Mouse (Mus musculus) kidney, embryonic 15.5 days (tissue): Measurements from ENCODE around the gene Nln. TPM values are rescaled to one million over a fixed set of nuclear protein-coding genes. Genes with fewer than 3 reads are reported as not detected.
A peak's percentile ranks its signal among the peaks of the same experiment; 100 is the strongest.

ENCODE experiments used
- ATAC-seq: fragments of 200-750 bp; cut with Nextera tagmentation; replicated peaks from 2 replicates; pipeline ENCODE4 v1.8.0; 2017; ENCODE audit warnings: moderate TSS enrichment; ENCODE audit not compliant: low FRiP score
- H3K27ac ChIP-seq: fragments of 300-500 bp; sonication (generic); 2 replicates; pipeline ENCODE4 v1.5.1; 2015; ENCODE audit warnings: mild to moderate bottlenecking, inconsistent platforms
- H3K27me3 ChIP-seq: fragments of 300-500 bp; sonication (generic); 2 replicates; pipeline ENCODE4 v1.6.1; 2015; ENCODE audit warnings: inconsistent platforms
- H3K36me3 ChIP-seq: fragments of 300-500 bp; sonication (generic); 2 replicates; pipeline ENCODE4 v1.6.1; 2015; ENCODE audit warnings: inconsistent platforms
- H3K4me1 ChIP-seq: fragments of 300-500 bp; sonication (generic); 2 replicates; pipeline ENCODE4 v1.6.1; 2015; ENCODE audit warnings: inconsistent platforms
- H3K4me2 ChIP-seq: fragments of 300-500 bp; sonication (generic); 2 replicates; pipeline ENCODE4 v1.6.1; 2015; ENCODE audit warnings: moderate library complexity, mild to moderate bottlenecking, inconsistent platforms
- H3K4me3 ChIP-seq: fragments of 300-500 bp; sonication (generic); replicated peaks from 2 replicates; pipeline ENCODE4 v1.5.1; 2015; ENCODE audit warnings: mild to moderate bottlenecking, inconsistent platforms
- H3K9ac ChIP-seq: fragments of 300-500 bp; sonication (generic); 2 replicates; pipeline ENCODE4 v1.6.1; 2015; ENCODE audit warnings: mild to moderate bottlenecking, inconsistent platforms
- H3K9me3 ChIP-seq: fragments of 300-500 bp; sonication (generic); replicated peaks from 2 replicates; pipeline ENCODE4 v1.6.1; 2016; ENCODE audit warnings: inconsistent platforms
- WGBS: fragments of 180-500 bp; shearing (Covaris S2); methylation state at CpG from one replicate; pipeline ENCODE4 v1.1.7; 2015; ENCODE audit warnings: mixed read lengths; 5-methylcytosine and 5-hydroxymethylcytosine counted together
- polyA plus RNA-seq: library from polyadenylated mRNA; unstranded; fragments of >200 nt; fragmentation: Nextera tagmentation; extraction: Ambion mirVana; gene quantifications from 2 replicates; pipeline ENCODE4 v1.2.1, GENCODE M21; 2015

The Nln gene
- polyA plus RNA-seq, result 16.1 and 18.6 TPM in 2 replicates

DNA sequence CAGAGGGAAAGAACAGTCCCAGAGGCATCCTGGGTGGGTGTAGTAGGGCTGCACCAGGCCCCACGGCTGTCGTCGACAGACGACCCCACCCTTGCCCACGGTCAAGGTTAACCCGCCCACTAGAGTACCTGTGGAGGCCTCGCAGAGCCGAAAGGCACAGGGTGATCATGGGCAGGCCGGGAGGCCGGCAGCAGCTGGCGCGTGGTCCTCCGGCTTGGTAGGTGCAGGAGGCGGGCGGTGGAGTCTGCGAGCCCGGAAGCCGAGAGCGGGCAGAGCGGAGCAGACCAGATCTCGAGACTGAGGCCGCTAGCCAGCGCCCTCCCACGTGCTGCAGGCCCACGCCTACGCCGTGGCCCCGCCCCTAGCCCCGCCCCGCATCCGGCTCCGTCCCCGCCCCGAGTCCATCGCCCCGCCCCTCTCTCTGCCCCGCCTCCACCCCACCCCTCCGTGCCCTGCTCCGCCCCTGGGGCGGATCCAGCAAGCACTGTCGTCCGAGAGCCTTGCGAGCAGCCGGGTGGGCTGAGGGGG, at the start of gene Nln, which contains the start of gene Sgtb:
Gene Nln (minus strand): TSS at position 327 of the 528 bp plus-strand sequence.
Gene Sgtb (plus strand): TSS at position 454 of the 528 bp plus-strand sequence.
- Histone ChIP-seq H3K4me1 (peaks cover 21% of the 10 kb centered on the region), H3K27ac (peak within 1 kb of the TSS; percentile 76), H3K27me3 (no peaks in the 10 kb centered on the region), H3K4me3 (peak within 1 kb of the TSS; percentile 93), H3K9ac (peak within 1 kb of the TSS; percentile 71), H3K9me3 (0 out of 2 replicates have a peak, but pooled peaks cover under 1% of the 10 kb centered on the region), H3K36me3 (no peaks in the 10 kb centered on the region; the same call in 1 of the 2 replicates), H3K4me2 (peak within 1 kb of the TSS; percentile 98)
- ATAC-seq, result peak; percentile 98
- WGBS, result under 1% methylated on average over 31 of the region's 44 CpGs

DNA sequence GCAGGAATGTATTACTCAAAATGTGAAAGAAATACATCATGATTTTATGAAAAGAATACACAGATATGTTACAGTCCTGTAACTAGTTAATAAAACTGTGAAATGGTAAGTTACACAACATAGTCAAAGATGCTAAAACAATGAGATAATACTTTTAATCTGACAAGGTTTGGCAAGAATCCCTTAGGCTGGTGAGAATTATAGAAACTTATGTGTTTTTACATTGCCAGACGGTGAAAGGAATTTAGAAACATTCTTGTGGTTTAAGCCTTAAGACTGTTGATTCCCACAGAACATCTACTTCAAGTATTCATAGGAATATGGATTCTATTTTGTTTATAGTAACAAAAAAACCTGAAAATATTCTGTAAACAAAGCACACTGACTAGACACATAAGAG, 46.3 kb upstream of the Nln start:
- H3K27me3 ChIP-seq, result no peaks in the 10 kb centered on the region
- no peak for ATAC-seq
- WGBS, result 82% methylated on average over 1 of the region's 1 CpGs

DNA sequence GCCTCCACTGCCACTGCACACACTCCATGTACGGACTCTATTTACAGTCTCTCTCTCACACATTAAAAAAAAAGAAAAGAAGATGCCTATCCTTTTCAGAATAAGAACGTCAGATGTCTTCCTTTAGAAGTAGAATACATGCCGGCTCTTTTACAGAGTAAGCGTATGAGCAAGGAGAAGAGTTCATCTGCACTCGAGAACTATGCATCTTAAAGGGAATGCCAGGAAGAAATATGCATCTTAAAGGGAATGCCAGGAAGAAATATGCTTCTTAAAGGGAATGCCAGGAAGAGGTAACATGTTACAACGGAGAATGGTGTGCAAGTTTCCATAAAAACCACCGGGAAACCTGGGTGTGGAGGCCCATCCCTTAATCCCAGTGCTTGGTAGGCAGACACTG, 45.7 kb upstream of the Nln start:
- Histone ChIP-seq H3K27ac (no peak overlapping the region), H3K4me2 (no peak overlapping the region), H3K4me3 (no peak overlapping the region), H3K9ac (no peak overlapping the region), H3K9me3 (no peaks in the 10 kb centered on the region), H3K27me3 (no peaks in the 10 kb centered on the region), H3K36me3 (peaks cover 61% of the 10 kb centered on the region), H3K4me1 (no peaks in the 10 kb centered on the region)
- no peak for ATAC-seq
- WGBS, result 91% methylated on average over 7 of the region's 7 CpGs

More for the DNA sequence above, 46.3 kb upstream of the Nln start:
- Histone ChIP-seq H3K4me1 (no peaks in the 10 kb centered on the region), H3K9me3 (no peaks in the 10 kb centered on the region), H3K27ac (no peak overlapping the region), H3K4me2 (no peak overlapping the region), H3K9ac (no peak overlapping the region), H3K36me3 (peaks cover 63% of the 10 kb centered on the region), H3K4me3 (no peak overlapping the region)

DNA sequence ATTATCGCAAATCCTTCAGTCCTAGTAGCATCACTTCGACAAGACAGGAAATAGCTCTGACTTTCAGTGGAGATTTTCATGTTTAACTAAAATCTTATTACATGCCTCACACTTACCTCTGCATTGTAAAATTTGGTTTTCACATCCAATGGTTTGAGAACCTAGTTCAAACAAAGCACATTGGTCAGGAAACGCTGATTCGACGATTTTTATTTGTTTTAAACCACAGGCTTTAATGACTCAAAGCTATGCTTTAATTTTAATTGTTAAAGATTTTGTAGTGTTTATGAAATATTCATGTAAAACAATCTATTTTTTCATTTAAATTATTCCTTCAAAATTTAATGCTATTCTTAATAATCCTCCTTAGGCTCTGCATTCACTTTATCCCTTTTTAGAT, 44.8 kb upstream of the Nln start:
- Histone ChIP-seq H3K4me2 (no peak overlapping the region), H3K9ac (no peak overlapping the region), H3K4me3 (no peak overlapping the region), H3K27me3 (no peaks in the 10 kb centered on the region), H3K9me3 (no peaks in the 10 kb centered on the region), H3K27ac (no peak overlapping the region), H3K36me3 (peaks cover 60% of the 10 kb centered on the region), H3K4me1 (no peaks in the 10 kb centered on the region)
- WGBS, result 95% methylated on average over 5 of the region's 5 CpGs
- no peak for ATAC-seq

DNA sequence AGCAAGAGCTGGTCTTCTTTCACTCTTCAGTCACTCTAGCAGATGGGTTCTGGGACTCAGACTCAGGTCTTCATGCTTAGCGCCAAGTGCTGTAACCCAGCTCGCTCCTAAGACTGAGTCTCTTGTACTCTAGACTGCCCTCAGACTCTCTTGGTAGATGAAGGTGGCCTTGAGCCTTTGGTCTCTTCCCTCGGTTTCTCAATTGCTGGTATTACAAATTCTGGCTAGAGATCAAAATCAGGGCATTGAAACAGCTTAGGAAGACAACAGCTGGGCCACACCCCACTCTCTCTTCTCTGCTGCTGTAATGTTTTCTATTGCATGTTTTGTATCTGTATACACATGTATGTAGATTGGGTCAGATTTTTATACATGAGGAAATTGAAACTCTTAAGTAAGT, 36.2 kb upstream of the Nln start:
- no peaks in the 10 kb centered on the region for H3K27me3 ChIP-seq
- no peak overlapping the region for H3K4me3 ChIP-seq
- H3K9me3 ChIP-seq, result no peaks in the 10 kb centered on the region
- no peak overlapping the region for H3K4me2 ChIP-seq
- 92% methylated on average over 3 of the region's 3 CpGs for WGBS
- H3K9ac ChIP-seq, result no peak overlapping the region
- H3K27ac ChIP-seq, result no peak overlapping the region
- no peak for ATAC-seq
- H3K36me3 ChIP-seq, result peaks cover 89% of the 10 kb centered on the region
- H3K4me1 ChIP-seq, result no peaks in the 10 kb centered on the region

DNA sequence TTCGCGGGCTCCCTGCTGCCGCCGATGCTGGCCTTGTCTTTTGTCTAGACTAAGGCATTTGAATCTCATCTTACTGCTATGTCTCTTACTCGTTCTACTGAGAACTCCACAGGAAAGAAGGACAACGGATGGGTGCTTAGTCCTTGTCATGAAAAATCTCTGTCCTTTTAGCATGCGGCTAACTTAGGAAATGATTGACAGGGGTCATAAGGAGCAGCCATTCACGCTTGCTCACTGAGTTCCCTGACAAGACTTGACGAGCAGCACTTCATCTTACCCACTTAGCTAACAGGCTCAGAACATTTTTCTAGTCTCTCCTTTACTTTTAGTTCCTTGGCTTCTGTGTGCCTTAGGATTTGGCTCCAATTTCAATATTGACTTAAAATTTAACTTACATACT, 35.5 kb upstream of the Nln start:
- H3K4me2 ChIP-seq, result no peak overlapping the region
- H3K4me3 ChIP-seq, result no peak overlapping the region
- 79% methylated on average over 9 of the region's 9 CpGs for WGBS
- H3K9me3 ChIP-seq, result no peaks in the 10 kb centered on the region
- no peaks in the 10 kb centered on the region for H3K27me3 ChIP-seq
- H3K36me3 ChIP-seq, result peaks cover 93% of the 10 kb centered on the region
- no peak for ATAC-seq
- no peak overlapping the region for H3K27ac ChIP-seq
- H3K4me1 ChIP-seq, result no peaks in the 10 kb centered on the region
- H3K9ac ChIP-seq, result no peak overlapping the region

DNA sequence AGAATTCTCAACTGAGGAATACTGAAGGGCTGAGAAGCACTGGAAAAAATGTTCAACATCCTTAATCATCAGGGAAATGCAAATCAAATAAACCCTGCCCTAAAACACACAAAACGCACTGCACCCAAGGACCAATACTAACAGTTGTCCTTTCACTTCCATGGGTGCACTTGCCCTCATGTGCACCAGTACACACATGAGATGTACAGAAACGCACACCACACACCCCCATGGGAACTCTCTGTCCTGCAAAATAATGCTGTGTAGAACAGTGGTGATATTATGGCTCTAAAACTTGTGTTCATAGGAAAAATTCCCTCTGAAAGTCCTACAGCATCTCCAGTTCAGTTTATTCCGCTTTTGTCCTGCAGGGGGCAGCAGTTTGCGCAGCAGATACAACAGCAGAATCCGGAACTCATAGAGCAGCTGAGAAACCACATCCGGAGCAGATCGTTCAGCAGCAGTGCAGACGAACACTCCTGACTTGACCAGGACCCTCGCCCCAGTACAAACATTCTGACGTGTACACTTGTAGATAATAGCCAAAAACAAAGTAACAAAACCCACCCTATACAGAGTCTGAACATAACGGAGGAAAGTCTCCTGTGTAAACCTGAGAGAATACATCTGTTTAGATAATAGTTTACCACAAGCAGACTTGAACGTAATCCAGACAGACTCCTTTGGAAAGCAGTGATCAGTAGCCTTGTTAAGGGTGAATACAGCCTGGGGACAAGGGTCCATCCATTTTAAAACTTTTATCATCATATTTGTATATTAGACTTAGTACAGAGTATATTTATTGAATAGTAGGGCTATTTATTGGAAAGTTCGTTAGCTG, 30.2 kb upstream of the Nln start:
- Histone ChIP-seq H3K4me2 (0 out of 2 replicates have a peak overlapping the region, but pooled peaks have one; percentile 16), H3K4me1 (no peaks in the 10 kb centered on the region), H3K4me3 (no peak overlapping the region), H3K9ac (no peak overlapping the region), H3K36me3 (peaks cover 58% of the 10 kb centered on the region), H3K27me3 (no peaks in the 10 kb centered on the region), H3K9me3 (no peaks in the 10 kb centered on the region), H3K27ac (no peak overlapping the region)
- ATAC-seq, result 0 out of 2 replicates have a peak, but pooled peaks have one; percentile 46
- 44% methylated on average over 13 of the region's 13 CpGs for WGBS

DNA sequence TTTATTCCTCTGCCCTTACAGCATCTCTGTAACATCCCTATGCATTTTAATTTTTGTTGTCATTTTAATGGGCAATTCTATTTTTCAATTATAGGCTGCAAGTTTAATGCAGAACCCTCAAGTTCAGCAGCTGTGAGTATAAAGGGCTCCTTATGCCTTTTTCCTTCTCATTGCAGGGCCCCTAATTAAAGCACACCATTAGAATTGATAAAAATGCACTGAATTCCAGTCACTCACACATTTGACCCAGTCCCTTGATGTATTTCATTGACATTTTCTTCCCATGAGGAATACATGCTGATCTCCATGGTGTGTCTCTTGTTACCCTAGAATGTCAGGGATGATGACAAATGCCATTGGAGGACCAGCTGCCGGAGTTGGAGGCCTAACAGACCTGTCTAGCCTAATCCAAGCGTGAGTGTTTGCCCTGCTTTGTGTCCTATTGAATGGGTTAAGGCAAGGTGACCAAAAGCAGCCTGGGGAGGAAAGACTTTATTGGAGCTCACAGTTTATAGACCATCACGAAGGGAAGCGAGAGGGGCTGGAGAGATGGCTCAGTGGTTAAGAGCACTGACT, 25.2 kb upstream of the Nln start:
- Histone ChIP-seq H3K9ac (no peak overlapping the region), H3K36me3 (peaks cover 28% of the 10 kb centered on the region), H3K27ac (no peak overlapping the region), H3K4me1 (no peaks in the 10 kb centered on the region), H3K9me3 (no peaks in the 10 kb centered on the region), H3K4me3 (no peak overlapping the region), H3K4me2 (no peak overlapping the region), H3K27me3 (no peaks in the 10 kb centered on the region)
- no peak for ATAC-seq
- WGBS, result 87% methylated on average over 4 of the region's 4 CpGs

DNA sequence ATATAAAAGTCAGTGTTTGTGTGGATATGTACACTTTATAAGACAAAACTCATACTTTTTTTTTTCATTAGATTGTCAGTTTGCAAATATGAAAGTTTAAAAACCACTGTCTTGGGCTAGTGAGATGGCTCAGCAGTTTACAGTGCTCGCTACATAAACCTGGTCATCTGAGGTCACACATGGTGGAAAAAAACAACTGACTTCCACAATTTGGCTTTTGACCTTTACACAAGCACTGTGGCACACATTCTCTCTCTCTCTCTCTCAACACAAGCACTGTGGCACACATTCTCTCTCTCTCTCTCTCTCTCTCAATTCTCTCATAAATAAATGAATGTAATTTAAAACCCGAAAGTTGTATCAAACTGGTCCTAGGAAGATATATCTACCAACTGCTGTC, 23.1 kb upstream of the Nln start:
- no peaks in the 10 kb centered on the region for H3K9me3 ChIP-seq

DNA sequence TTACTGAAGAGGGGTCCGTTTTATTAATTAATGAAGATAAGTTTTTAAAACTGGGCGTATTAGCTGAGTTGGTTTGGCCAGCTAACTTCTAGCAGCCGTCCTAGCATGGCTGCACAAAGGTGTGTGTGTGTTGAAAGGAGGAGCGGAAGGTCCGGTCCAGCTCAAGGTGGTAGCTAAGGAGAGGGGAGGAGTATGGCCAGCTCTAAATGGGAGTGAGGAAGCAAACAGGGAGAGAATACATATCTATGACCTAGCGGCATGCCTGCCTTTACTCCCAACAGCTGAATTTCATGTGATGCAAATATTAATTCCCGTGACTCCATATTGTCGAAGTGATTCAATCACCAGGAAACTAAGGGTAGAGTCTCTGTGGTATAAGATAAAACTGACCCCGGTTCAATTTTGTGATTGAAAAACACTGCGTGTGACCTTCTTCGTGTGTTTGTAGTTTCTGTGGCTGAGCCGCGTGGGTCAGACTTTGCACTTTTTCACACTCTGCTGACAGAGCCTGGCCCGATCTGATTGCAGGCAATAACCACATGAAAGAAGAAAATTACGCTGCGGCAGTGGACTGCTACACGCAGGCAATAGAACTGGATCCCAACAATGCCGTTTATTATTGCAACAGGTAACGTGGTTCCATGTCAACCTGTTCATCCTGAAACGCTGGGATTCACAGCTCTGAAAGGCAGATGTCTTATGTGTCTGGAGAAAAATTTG, 14.4 kb upstream of the Nln start:
- H3K9me3 ChIP-seq, result no peaks in the 10 kb centered on the region
- 0 out of 2 replicates have a peak, but pooled peaks cover 11% of the 10 kb centered on the region for H3K36me3 ChIP-seq
- no peak overlapping the region for H3K4me3 ChIP-seq
- H3K4me1 ChIP-seq, result peaks cover 8% of the 10 kb centered on the region
- 73% methylated on average over 20 of the region's 20 CpGs for WGBS
- H3K4me2 ChIP-seq, result no peak overlapping the region
- H3K27me3 ChIP-seq, result no peaks in the 10 kb centered on the region
- H3K27ac ChIP-seq, result no peak overlapping the region
- H3K9ac ChIP-seq, result no peak overlapping the region
- ATAC-seq, result no peak

More for the DNA sequence above, 23.1 kb upstream of the Nln start:
- Histone ChIP-seq H3K4me2 (no peak overlapping the region), H3K4me3 (no peak overlapping the region), H3K27me3 (no peaks in the 10 kb centered on the region), H3K4me1 (no peaks in the 10 kb centered on the region), H3K27ac (no peak overlapping the region), H3K9ac (no peak overlapping the region), H3K36me3 (peaks cover 28% of the 10 kb centered on the region)
- ATAC-seq, result no peak
- 87% methylated on average over 2 of the region's 2 CpGs for WGBS

DNA sequence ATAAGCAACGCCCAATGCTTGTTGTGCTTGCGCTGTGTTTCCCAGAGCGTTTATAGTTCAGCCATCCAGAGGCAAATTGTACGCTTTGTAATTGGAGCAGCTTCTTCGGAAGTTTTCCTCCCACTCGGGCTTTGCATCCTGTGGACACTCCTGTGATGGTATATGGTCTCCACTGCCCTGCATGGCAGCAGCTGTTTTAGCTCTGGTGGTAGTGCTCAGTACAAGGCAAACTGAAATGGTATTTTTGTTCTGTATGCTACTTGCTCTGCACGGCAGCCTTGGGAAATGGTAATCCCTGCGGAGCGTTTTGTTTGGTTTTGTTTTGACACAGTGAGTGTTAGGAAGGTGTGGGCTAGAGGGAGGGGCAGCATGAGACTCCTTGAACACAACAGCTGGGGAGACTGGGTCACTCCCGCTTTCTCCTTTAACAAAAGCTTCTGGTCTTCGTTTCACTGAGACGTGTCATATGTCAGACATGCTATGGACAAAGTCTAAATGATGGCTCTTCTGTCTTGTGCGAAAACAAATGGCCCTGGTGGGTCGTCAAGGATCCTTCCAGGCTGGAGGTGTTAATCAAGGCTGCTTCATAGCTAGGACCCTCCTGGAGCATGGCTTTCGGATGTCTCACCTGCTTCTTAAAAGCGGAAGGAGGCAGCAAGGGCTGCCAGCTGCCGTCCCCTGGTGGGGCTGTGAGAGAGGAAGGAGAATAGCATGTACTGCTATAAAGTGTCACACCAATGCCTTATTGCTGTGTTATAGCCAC, 12.8 kb upstream of the Nln start:
- Histone ChIP-seq H3K9ac (no peak overlapping the region), H3K27ac (peak overlapping the region; percentile 27; the same call in 1 of the 2 replicates), H3K4me1 (peaks cover 8% of the 10 kb centered on the region), H3K4me2 (peak overlapping the region; percentile 46), H3K4me3 (no peak overlapping the region), H3K9me3 (no peaks in the 10 kb centered on the region), H3K36me3 (0 out of 2 replicates have a peak, but pooled peaks cover 15% of the 10 kb centered on the region), H3K27me3 (no peaks in the 10 kb centered on the region)
- WGBS, result 27% methylated on average over 17 of the region's 17 CpGs
- ATAC-seq, result peak; percentile 83
